Mouse (Mus musculus): ENCODE data around the gene Sec31a. TPM values are rescaled to one million over a fixed set of nuclear protein-coding genes. Genes with fewer than 3 reads are reported as not detected.

The Sec31a gene
- 103 and 137 TPM in 2 replicates for polyA plus RNA-seq (2012; ENCODE audit: low replicate concordance)

DNA sequence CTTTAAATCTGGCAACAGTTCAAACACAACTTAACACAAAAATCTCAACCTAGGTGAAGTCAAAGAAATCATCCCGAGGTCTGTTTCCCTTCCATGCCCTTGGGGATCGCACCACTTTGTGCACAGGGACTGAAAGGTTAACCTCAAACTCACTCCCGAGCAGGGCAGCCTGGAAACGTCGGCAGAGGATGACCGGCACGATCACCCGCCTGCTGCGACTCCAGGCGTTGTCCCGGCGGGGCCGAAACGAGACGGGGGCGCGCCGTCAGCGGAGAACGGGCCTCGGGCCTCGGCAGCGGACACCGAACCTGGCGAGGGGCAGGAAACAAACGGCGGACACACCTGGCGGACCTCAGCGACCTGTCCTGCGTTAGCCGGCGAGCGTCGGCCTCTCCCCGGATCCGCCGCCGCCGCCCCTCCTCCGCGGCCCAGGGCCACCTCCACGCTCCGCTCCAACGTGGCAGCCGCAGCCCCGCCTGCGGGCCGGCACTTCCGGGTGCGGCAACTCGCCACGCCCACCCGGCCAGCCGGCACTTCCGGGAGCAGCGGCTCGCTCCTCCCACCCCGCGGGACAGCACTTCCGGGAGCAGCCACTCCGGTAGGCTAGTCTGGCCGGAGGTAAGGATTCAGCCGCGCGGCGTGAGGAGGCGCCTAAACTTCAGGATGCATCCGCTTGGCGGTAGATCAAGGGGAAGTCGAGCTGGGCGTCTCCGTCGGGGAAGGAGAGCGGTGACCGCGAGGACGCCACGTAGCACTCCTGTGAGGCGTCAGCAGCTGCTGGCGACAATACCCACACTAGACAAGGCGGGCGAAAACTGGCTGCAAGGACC, at the start of gene Sec31a:
Gene Sec31a (minus strand): TSS at position 474 of the 830 bp plus-strand sequence.

Other genes with a start within 250 kb of the Sec31a start
- 2.6 TPM in 2 replicates for gene Lin54, start 84.4 kb upstream of the Sec31a start, polyA plus RNA-seq (2012; ENCODE audit: low replicate concordance)
- 2.9 and 15.6 TPM in 2 replicates for gene Cops4, start 102.1 kb upstream of the Sec31a start, polyA plus RNA-seq (2012; ENCODE audit: low replicate concordance)
- gene Plac8, start 156.0 kb upstream of the Sec31a start, polyA plus RNA-seq (2012; ENCODE audit: low replicate concordance) = 17.3 and 21.0 TPM in 2 replicates